Mouse (Mus musculus): Measurements from ENCODE around the gene Akr7a5. TPM values are rescaled to one million over a fixed set of nuclear protein-coding genes. Genes with fewer than 3 reads are reported as not detected.
A peak's percentile ranks its signal among the peaks of the same experiment; 100 is the strongest.

Gene Akr7a5
- polyA plus RNA-seq (2021), result 131 TPM

- peak; percentile 67 for ATAC-seq
- ChIA-PET POLR2A (interaction anchor here (1.4 kb wide), 1 partner anchor 53 kb away, joined by 3 read pairs; no protein-coding TSS in a partner anchor), CTCF (interaction anchor here (0.9 to 1.9 kb wide), 7 partner anchors 12 to 233 kb away, joined by 3 to 8 read pairs (median 3); partner anchors contain the start of gene Capzb)
- peak; percentile 51 for DNase-seq (ENCODE audit: low read depth, low spot score)
- no peaks in the 10 kb centered on the region for H3K27me3 ChIP-seq
- in situ Hi-C loops (cut with MboI; ENCODE audit: low pct_unique_long_range_greater_than_20kb), result no loop called here
- no peak for TF ChIP-seq CTCF (IDR thresholded peaks at IDR 0.05)
These were observed at the start of gene Akr7a5, which contains the start of gene Pqlc2 for GRCm38 (mm10) chr4:139310171-139310898. Akr7a5 (plus strand) TSS chr4:139310744. Pqlc2 (minus strand) TSS chr4:139310708.

GRCm38 (mm10) chr4:139262981-139263380, 47.6 kb upstream of the Akr7a5 start:
- no peak for DNase-seq (ENCODE audit: low read depth, low spot score)
- ATAC-seq, result no peak
- no peak for TF ChIP-seq CTCF (IDR thresholded peaks at IDR 0.05)
- in situ Hi-C loops (cut with MboI; ENCODE audit: low pct_unique_long_range_greater_than_20kb), result no loop called here
- ChIA-PET POLR2A (no interaction called here), CTCF (interaction anchor here (0.8 to 1.3 kb wide), 2 partner anchors 11 to 25 kb away, joined by 3 read pairs; no protein-coding TSS in a partner anchor)
- no peaks in the 10 kb centered on the region for H3K27me3 ChIP-seq

- ChIA-PET POLR2A (no interaction called here), CTCF (no interaction called here)
- DNase-seq (ENCODE audit: low read depth, low spot score) (no peak), ATAC-seq (no peak)
- in situ Hi-C loops (cut with MboI; ENCODE audit: low pct_unique_long_range_greater_than_20kb), result no loop called here
- no peak for TF ChIP-seq CTCF (IDR thresholded peaks at IDR 0.05)
- H3K27me3 ChIP-seq, result no peaks in the 10 kb centered on the region
These were observed 44.6 kb upstream of the Akr7a5 start for GRCm38 (mm10) chr4:139265783-139266499.

- in situ Hi-C loops (cut with MboI; ENCODE audit: low pct_unique_long_range_greater_than_20kb), result no loop called here
- H3K27me3 ChIP-seq, result no peaks in the 10 kb centered on the region
- DNase-seq (ENCODE audit: low read depth, low spot score) (no peak), ATAC-seq (no peak)
- TF ChIP-seq CTCF (IDR thresholded peaks at IDR 0.05), result no peak
- ChIA-PET POLR2A (no interaction called here), CTCF (no interaction called here)
These were observed 44.1 kb upstream of the Akr7a5 start for GRCm38 (mm10) chr4:139266500-139266865.

GRCm38 (mm10) chr4:139267335-139267734, 43.2 kb upstream of the Akr7a5 start:
- POLR2A ChIA-PET, result no interaction called here
- CTCF ChIA-PET, result interaction anchor here (1.6 kb wide), 1 partner anchor 9 kb away, joined by 3 read pairs; no protein-coding TSS in a partner anchor
- no peaks in the 10 kb centered on the region for H3K27me3 ChIP-seq
- no peak for DNase-seq (ENCODE audit: low read depth, low spot score)
- in situ Hi-C loops (cut with MboI; ENCODE audit: low pct_unique_long_range_greater_than_20kb), result no loop called here
- no peak for TF ChIP-seq CTCF (IDR thresholded peaks at IDR 0.05)
- ATAC-seq, result no peak

- POLR2A ChIA-PET, result no interaction called here
- TF ChIP-seq CTCF (IDR thresholded peaks at IDR 0.05), result no peak
- in situ Hi-C loops (cut with MboI; ENCODE audit: low pct_unique_long_range_greater_than_20kb), result no loop called here
- H3K27me3 ChIP-seq, result no peaks in the 10 kb centered on the region
- ATAC-seq, result no peak
- CTCF ChIA-PET, result interaction anchor here (1.6 kb wide), 1 partner anchor 10 kb away, joined by 3 read pairs; no protein-coding TSS in a partner anchor
- no peak for DNase-seq (ENCODE audit: low read depth, low spot score)
These were observed 42.3 kb upstream of the Akr7a5 start for GRCm38 (mm10) chr4:139268242-139268641.

GRCm38 (mm10) chr4:139270168-139270567, 40.4 kb upstream of the Akr7a5 start:
- DNase-seq (ENCODE audit: low read depth, low spot score), result no peak
- ATAC-seq, result no peak
- in situ Hi-C loops (cut with MboI; ENCODE audit: low pct_unique_long_range_greater_than_20kb), result no loop called here
- CTCF ChIA-PET, result interaction anchor here (1.2 kb wide), 1 partner anchor 8 kb away, joined by 3 read pairs; no protein-coding TSS in a partner anchor
- POLR2A ChIA-PET, result no interaction called here
- TF ChIP-seq CTCF (IDR thresholded peaks at IDR 0.05), result no peak
- H3K27me3 ChIP-seq, result no peaks in the 10 kb centered on the region

- ATAC-seq, result no peak
- ChIA-PET CTCF (no interaction called here), POLR2A (no interaction called here)
- DNase-seq (ENCODE audit: low read depth, low spot score), result no peak
- no peak for TF ChIP-seq CTCF (IDR thresholded peaks at IDR 0.05)
- in situ Hi-C loops (cut with MboI; ENCODE audit: low pct_unique_long_range_greater_than_20kb), result no loop called here
- no peaks in the 10 kb centered on the region for H3K27me3 ChIP-seq
These were observed 39.0 kb upstream of the Akr7a5 start for GRCm38 (mm10) chr4:139271562-139271961.

- no peak for TF ChIP-seq CTCF (IDR thresholded peaks at IDR 0.05)
- ATAC-seq (no peak), DNase-seq (ENCODE audit: low read depth, low spot score) (no peak)
- no peaks in the 10 kb centered on the region for H3K27me3 ChIP-seq
- ChIA-PET POLR2A (no interaction called here), CTCF (interaction anchor here (1.2 kb wide), 1 partner anchor 13 kb away, joined by 3 read pairs; no protein-coding TSS in a partner anchor)
- in situ Hi-C loops (cut with MboI; ENCODE audit: low pct_unique_long_range_greater_than_20kb), result no loop called here
These were observed 37.4 kb upstream of the Akr7a5 start for GRCm38 (mm10) chr4:139272951-139273680.

GRCm38 (mm10) chr4:139274573-139274972, 36.0 kb upstream of the Akr7a5 start:
- H3K27me3 ChIP-seq, result no peaks in the 10 kb centered on the region
- no peak for ATAC-seq
- no peak for TF ChIP-seq CTCF (IDR thresholded peaks at IDR 0.05)
- POLR2A ChIA-PET, result interaction anchor here (1.2 kb wide), 1 partner anchor 13 kb away, joined by 4 read pairs; no protein-coding TSS in a partner anchor
- DNase-seq (ENCODE audit: low read depth, low spot score), result no peak
- in situ Hi-C loops (cut with MboI; ENCODE audit: low pct_unique_long_range_greater_than_20kb), result no loop called here
- CTCF ChIA-PET, result interaction anchor here (1.1 to 1.2 kb wide), 2 partner anchors 12 kb away, joined by 3 read pairs; no protein-coding TSS in a partner anchor

Data from Patski (cell line).